Mouse (Mus musculus) skeletal muscle tissue, adult 2 months (tissue): ENCODE results near the gene Olfr435.
"Not testable (repeated sequence)": the region's sequence is repeated elsewhere in the genome, so short reads cannot be mapped to it uniquely, and the experiment has no call there.

ENCODE experiments used
- DNase-seq: peaks from one replicate; pipeline ENCODE4 v3.0.0-alpha.2; 2012; ENCODE audit warnings: low read depth, low spot score

Gene Olfr435

GRCm38 (mm10) chr6:43196781-43197180 lies at the start of gene Olfr435:
Gene Olfr435, plus strand, starts transcription at chr6:43197146.
- DNase-seq: no peak

- DNase-seq: no peak
Measured at GRCm38 (mm10) chr6:43159502-43159901, 37.4 kb upstream of the Olfr435 start.

GRCm38 (mm10) chr6:43162982-43163381 lies 34.0 kb upstream of the Olfr435 start, which contains the start of gene Olfr437:
Gene Olfr437, plus strand, starts transcription at chr6:43163282.
- DNase-seq: no peak

- no peak for DNase-seq
Measured at GRCm38 (mm10) chr6:43167246-43167645, 29.7 kb upstream of the Olfr435 start.

GRCm38 (mm10) chr6:43171840-43172239 lies 25.1 kb upstream of the Olfr435 start, which contains the start of gene Olfr13:
Gene Olfr13, plus strand, starts transcription at chr6:43172140.
- no peak for DNase-seq

- DNase-seq: no peak
Measured at GRCm38 (mm10) chr6:43178129-43178528, 18.8 kb upstream of the Olfr435 start.

GRCm38 (mm10) chr6:43178584-43179501 lies 18.1 kb upstream of the Olfr435 start:
- DNase-seq: no peak

GRCm38 (mm10) chr6:43190986-43191385 lies 6.0 kb upstream of the Olfr435 start:
- DNase-seq: no peak

GRCm38 (mm10) chr6:43198094-43198493 lies 1.1 kb downstream of the Olfr435 start:
- DNase-seq: no peak

- no peak for DNase-seq
Measured at GRCm38 (mm10) chr6:43202786-43203185, 5.8 kb downstream of the Olfr435 start.

GRCm38 (mm10) chr6:43205355-43205754 lies 8.4 kb downstream of the Olfr435 start:
- DNase-seq: no peak

- not testable (repeated sequence) for DNase-seq
Measured at GRCm38 (mm10) chr6:43212873-43213272, 15.9 kb downstream of the Olfr435 start, which contains the start of gene Olfr434. Gene Olfr434, plus strand, starts transcription at chr6:43213021.

GRCm38 (mm10) chr6:43231255-43231654 lies 34.3 kb downstream of the Olfr435 start, which contains the start of gene Olfr47:
Gene Olfr47, plus strand, starts transcription at chr6:43231529.
- DNase-seq: not testable (repeated sequence)

- no peak for DNase-seq
Measured at GRCm38 (mm10) chr6:43242061-43242460, 45.1 kb downstream of the Olfr435 start.

GRCm38 (mm10) chr6:43247396-43247795 lies 50.5 kb downstream of the Olfr435 start:
- DNase-seq: no peak

- no peak for DNase-seq
Measured at GRCm38 (mm10) chr6:43252994-43253393, 56.0 kb downstream of the Olfr435 start.
